Mouse (Mus musculus) ES-E14 (cell line): ENCODE results near the gene Inppl1.

ENCODE experiments used
- CHD2 ChIP-seq: IDR thresholded peaks from 2 replicates; pipeline ENCODE4 v1.6.1; 2014; ENCODE audit warnings: mild to moderate bottlenecking, low read depth, low read length, inconsistent platforms
- HCFC1 ChIP-seq: IDR thresholded peaks from 2 replicates; pipeline ENCODE4 v1.6.1; 2012; ENCODE audit warnings: low read length, inconsistent platforms, borderline replicate concordance; ENCODE audit not compliant: insufficient read depth
- MAFK ChIP-seq: IDR thresholded peaks from 2 replicates; pipeline ENCODE4 v1.6.1; 2014; ENCODE audit warnings: mild to moderate bottlenecking, low read depth, low read length, inconsistent platforms; ENCODE audit not compliant: insufficient read depth
- ZC3H11A ChIP-seq: IDR thresholded peaks from 2 replicates; pipeline ENCODE4 v1.6.1; 2012; ENCODE audit warnings: low read depth, mild to moderate bottlenecking, inconsistent platforms, low read length, borderline replicate concordance
- ZNF384 ChIP-seq: IDR thresholded peaks from 2 replicates; pipeline ENCODE4 v1.6.1; 2012; ENCODE audit warnings: low read depth, low read length, inconsistent platforms

GRCm38 (mm10) chr7:101836271-101837153 lies 1.5 kb downstream of the Inppl1 start:
- no peak for TF ChIP-seq MAFK
- no peak for TF ChIP-seq ZC3H11A
- TF ChIP-seq ZNF384, result no peak
- TF ChIP-seq HCFC1, result peak; percentile 21; the same call in 1 of the 2 replicates
- TF ChIP-seq CHD2, result no peak
